Mouse (Mus musculus) B cell, adult 2 months (primary cell): Measurements from ENCODE around the gene B4galnt4.

Experiments
- DNase-seq, 2 experiments: peaks; one replicate each; pipeline ENCODE4 v3.0.0; 2022

Gene B4galnt4

DNA sequence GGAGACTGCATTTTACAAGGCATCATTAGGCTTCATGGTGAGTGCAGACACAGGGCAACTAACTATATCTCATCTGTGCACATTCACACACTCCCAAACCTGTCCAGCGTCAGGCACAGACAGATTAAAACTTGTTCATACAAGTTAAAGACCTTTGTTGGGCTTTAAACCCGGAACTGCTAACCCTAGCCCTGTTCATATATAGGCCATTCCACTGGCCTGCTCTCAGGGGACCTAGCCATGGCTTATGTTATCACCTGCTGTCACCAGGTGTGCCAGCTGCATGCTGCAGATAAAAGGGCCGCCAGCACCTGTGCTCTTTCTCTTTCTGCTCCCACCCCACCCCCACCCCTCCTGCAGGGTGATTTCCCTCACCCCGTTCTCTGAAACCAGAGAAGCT, 18.4 kb upstream of the B4galnt4 start:
- DNase-seq: no peak

DNA sequence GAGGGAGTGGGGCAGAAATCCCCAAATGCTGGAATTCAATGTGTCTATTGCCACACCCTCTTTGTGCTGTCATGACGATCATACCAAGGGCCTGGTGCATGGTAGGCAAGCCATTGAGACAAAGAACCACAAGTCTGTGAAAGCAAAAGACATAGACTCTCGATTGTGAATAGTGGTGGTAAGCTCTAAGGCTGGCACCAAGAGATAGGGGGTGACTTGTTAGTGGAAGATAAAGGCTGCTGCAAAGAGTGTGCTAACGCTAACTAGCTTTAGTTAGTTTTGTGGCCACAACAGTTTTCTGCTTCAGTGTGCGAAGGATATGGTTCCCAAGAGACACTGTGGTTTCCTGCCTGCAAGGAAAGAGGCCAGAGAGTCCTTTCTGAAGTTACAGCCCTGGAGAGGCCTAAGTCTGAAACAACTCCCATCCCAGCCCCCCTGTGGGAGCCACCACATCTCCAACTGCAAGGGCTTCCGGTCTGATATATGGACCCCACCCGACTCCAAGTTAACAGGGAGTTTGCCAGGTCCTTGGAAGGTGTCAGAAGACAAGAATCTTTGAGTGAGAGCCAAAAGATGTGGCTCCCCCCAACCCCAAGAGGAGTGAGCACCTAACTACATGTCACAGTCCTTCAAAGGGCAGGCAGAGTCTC, 13.8 kb upstream of the B4galnt4 start:
- peak in 1 of 2 experiments; percentile 17 for DNase-seq

DNA sequence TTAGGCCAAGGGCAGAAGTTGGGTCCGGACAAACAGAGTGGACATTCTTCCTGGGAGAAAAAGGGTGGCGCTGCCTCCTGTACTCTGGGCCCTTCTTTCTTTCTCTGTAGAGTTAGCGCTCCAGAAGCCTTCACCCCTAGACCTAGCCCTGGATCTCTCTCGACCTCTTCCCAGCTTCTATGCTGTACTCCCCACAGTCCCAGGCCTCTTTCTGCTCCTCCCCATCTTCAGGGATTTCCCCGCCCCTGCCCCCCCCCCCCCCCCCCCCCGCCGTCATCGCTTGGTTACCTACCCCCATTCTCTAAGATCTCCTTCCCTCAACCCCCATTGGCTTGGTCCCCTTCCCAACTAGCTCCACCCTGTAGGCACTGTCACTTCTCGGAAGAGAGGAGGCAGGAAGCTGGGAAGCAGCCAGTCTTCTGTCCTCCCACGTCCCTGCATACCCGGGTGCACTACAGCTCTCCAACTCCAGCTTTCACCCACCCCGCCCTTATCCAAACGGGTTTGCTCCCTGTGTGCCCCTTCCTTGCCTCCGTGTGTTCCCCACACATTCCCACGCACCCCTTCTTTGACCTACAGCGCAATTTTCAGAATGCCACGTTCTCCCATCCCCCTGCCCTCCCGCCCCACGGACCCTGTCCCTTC, 13.2 kb upstream of the B4galnt4 start:
- DNase-seq: no peak

DNA sequence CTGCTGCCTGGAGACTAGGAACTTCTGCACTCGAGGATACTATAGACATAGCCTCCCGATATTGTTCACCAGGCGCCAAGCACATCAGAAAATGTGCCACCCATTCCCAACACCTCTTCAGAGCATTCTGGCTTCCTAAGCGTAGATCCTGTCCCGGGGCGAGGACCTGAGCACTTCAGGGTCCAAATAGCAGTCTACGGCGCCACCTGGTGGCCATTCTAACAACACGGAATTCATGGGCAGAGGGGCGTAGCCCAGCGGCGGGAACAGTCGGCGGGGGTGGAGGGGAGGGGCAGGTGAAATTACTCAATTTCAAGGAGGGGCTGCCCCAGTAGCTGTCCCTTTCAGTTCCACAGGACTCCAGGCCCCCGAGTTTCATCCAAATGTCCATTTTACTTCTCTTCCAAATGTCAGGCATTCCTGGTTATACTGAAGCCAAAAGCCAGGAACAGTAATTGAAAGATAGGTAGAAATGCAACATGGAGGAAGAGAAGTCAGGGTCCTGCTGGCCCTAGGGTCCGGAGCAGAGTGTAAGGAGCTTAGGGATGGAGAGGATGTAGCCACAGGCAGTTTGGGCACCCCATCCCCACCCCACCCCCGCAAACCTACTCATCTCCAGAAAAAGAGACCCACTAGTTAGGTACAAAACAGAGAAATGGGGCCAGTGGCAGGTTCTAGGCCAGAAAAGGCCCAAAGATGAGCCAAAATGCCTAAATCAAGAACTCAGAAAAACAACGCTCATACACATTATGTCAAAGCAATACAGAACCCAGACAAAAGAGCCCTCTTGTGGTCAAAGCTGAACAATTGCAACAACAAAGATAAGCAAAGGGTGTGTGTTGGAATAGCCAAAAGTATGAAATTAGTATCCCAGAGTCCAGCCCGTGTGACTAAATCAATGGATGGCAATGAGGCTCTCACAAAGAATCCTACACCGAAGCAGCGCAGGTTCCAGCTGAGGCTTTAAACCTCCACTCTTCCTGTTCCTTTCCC, 12.4 kb upstream of the B4galnt4 start:
- DNase-seq: peak; percentile 93

DNA sequence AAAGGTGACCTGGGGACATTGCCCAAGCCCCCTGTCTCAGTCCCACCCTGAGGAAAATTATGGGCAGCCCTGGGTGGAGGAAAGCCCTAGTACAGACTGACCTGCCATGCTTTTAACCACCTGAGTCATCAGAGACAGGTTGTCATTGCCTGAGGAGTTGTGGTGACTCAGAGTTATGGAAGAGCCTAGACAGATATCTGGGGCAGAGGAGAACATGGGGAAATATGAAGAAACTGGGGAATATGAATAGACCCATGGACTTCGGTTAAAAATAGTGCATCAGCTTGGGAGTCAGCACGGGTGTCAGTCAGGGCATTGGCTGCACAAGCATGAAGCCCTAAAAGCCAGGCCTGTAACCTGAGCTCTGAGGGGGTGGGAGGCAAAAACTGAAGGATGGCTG, 11.6 kb upstream of the B4galnt4 start:
- DNase-seq: no peak

DNA sequence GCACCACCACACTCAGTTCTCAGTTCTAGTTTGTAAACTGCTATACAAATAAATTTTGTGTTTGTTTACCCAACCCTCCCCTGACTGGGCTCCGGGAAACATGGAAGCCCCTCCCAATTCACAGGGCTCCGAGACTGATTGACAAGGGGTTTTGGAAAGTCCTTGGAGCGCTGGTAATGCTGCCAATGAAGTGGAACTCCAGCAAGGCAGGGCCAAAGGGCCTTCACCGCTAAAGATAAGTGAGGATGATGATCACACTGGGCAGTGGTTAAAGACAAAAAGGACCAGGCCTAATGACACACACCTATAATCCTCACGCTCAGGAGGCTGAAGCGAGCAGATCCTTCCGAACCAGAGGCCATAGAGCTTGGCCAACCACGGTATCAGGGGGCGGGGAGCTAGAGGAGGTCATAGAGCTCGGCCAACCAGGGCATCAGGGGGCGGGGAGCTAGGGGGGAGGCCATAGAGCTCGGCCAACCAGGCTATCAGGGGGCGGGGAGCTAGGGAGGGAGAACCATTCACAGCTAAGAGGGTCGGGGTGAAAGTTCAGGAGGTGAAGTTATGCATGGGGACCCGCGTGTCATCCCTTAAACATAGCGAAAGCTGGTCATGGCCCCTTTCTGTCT, 9.7 kb upstream of the B4galnt4 start:
- DNase-seq: no peak

DNA sequence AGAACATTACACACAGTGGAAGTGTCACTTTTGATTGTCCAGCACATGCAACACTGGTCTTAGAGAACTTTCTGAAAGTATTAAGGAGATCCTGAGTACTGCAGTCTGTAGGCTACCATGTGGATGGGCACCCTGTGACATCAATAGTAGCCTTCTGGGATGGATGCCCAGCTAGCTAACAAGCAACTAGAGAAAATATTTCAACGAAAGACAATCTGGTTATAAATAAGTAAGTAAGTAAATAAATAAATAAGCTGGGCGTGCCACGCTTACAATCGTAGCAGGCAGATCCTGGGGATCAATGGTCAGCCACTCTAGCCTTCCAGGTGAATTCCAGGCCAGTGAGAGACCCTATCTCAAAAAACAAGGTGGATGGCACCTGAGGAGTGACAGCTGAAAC, 8.9 kb upstream of the B4galnt4 start:
- DNase-seq: no peak

DNA sequence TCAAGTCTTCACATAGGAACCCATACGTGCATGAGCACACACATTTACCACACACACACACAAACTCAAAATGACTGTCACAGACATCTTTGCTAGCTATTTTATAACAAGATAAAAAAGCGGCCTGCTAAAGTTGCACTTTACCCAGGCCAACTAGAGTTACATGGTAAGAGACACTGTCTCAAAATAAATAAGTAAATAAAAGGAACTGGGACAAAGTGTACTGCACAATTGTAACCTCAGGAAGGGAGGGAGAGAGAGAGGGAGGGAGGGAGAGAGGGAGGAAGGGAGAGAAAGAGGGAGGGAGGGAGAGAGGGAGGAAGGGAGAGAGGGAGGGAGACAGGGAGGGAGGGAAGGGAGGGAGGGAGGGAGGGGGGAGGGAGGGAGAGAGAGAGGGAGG, 8.5 kb upstream of the B4galnt4 start:
- DNase-seq: no peak

DNA sequence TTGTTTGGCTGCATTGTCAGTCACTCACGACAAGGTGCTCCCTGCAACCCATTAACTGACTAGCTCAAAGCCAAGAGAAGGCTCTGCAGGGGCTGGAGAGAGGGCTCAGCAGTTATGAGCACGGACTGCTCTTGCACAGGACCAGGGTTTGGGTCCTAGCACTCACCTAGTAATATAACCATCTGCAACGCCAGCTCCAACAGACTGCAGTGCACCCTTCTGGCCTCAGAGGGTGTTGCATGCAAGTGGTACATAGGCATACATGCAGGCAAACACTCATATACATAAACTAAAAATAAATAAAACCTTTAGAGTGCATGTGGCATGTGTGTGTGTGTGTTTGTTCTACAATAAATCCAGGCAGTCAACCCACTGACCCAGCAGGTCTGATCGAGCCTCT, 5.1 kb upstream of the B4galnt4 start:
- DNase-seq: no peak

DNA sequence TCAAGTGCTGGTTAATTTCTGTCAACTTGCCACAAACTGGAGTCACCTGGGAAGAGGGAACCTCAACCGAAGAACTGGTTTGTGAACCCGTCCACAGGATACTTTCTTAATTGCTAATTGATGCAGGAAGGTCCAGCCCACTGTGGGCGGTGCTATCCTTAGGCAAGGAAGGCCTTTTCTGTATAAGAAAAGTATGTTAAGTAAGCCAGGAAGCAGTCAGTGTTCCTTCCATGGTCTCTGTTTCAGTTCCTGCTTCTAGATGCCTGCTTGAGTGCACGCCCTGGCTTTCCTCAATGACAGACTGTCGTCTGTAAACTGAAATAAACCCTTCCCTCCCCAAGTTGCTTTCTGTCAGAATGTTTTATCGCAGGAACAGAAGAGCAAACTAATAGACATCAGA, 3.9 kb upstream of the B4galnt4 start:
- DNase-seq: no peak

DNA sequence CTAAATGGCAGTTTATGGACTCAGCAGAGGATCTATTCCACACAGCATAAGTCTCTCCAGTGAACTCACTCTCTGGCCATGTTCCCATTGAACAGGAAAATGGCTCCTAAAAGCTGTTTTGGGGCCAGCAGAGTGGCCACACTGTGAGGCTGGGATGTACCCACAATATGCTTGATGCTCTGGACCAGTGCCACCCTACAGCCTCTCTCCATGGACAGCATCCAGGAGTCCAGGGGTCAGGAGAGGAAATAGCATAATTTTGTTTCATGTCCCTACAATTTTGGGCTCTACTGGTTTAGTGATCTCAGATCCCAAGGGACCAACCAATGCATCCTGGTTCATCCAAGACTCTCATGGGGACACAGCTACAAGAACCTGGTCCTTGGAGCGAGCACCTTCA, 3.4 kb upstream of the B4galnt4 start:
- no peak for DNase-seq

DNA sequence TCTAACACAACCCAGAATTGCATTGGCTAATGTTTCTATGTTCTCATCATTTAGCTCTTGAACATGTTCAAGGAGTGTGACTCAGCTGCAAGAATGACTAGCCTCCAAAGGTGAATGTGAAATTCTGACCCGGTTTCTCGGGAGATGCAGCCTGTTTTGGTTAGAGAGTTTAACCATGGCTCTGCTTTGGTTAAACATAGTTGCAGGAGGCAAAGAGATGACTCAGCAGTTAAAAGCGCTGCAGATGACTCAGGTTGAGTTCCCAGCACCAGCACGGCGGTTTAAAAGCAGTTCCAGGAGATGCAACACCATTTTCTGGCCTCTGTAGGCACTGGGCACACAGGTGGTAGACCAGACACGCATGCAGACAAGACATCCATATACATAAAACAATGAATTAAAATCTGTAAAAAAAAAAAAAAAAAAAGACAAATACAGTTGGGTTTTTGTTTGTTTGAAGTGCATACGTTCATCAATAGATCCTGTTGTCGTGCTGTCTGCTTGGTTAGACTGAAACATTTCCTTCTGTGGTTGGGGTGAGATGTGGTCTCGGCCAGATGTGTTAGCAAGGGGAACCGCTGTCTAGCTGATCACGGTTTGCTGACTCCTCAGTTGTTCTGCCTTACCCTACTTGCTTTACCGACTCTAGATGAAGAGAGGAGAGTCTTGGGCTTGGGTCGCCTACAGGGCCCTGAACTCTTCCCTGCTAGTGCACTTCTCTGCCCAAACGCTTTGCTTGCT, 2.1 kb upstream of the B4galnt4 start:
- DNase-seq: no peak

DNA sequence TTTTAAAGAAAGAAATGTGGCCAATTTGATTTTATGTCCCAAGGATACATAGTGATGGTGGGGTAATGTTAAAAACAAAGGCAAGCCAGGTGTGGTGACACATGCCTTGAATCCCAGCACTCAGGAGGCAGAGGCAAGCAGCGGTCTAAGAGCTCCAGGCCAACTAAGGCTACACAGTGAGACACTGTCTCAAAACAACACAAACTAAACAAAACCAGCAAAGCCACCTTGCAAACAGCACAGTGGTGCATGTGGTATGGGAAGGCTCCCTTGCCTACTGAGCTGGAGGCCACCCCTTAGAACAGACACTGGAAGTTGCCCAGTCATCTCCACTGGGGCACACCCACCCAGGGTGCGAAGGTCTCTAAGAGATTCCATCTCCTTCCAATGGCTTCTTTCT, 975 bp upstream of the B4galnt4 start:
- DNase-seq: no peak

DNA sequence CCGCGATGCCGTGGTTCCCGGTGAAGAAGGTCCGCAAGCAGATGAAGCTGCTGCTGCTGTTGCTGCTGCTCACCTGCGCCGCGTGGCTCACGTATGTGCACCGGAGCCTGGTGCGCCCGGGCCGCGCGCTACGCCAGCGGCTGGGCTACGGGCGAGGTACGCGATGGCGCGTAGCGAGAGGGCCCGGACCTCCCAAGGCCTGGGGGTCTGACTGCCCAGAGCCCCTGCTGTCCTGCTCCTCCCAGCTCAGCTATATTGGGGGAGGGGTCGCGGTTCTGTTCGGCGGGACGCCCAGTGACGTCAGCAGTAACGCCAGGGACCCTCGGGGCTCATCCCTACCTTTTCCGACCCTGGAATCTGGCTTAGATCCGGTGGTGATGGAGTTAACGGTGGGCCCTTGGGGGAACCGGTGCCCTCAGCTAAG, 377 bp downstream of the B4galnt4 start:
- DNase-seq: no peak

DNA sequence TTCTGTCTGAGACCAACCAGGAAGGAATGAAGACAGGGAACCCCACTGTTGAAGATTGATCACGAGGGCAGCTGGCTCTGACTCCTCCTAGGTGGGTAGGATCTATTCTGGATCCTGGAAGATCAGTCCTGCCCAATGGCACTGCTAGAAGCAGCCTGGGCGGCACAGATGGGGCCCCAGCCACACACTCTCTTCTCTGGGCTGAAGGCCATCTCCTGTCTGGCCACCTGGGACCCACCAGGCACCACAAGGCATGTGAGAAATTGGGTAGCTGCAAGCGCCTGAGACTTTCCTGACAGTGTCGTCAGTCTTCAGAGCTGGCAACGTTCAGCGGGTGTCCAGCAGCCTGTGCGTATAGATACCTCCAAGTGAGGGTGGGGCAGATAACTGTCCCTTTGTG, 1.6 kb downstream of the B4galnt4 start:
- DNase-seq: no peak

DNA sequence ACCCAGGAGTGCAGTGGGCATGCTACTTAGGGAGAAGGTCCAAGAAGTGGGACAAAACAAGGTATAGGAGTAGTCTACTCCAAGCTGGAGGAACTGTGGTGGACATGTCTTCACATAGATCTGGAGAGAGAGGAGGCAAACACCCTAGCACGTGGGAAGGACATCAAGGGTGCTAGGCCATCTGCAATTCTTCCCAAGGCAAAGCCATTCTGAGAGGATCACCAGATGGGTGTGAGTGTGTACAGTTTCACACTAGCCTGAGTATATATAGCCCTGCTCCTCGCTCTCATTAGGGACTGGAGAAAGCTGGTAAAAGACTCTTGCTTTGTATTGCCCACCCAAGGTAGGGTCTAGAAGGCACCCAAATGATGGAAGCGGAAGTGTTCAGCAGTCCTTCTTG, 2.4 kb downstream of the B4galnt4 start:
- DNase-seq: no peak

DNA sequence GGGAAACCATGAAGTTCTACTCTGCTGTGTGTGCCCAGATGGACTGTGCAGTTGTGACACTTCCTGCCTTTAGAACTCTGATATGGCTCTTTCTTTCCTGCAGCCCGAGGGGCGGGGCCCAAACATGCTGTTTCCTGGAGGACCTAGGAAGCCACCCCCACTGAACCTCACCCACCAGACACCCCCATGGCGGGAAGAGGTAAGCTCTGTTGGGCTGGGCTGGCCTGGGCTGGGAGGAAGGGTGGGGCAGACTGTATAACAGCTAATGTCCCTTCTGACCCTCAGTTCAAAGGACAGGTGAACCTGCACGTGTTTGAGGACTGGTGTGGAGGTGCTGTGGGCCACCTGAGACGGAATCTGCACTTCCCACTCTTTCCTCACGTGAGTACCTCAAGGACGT, 3.3 kb downstream of the B4galnt4 start:
- DNase-seq: no peak

DNA sequence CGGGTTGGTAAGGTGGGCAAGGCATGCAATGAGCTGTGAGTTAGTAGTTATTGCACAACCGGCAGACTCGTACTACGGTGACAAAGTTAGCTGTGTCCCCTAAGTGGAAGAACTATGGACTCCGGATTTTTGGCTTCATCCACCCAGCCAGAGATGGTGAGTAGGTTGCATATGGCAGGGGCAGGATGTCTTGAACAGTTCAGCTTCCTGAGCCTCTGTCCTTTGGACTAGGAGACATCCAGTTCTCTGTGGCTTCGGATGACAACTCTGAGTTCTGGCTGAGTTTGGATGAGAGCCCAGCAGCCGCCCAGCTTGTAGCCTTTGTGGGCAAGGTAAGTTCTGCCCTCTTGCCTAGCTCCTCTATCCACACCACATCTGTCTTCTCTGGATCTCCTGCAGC, 3.7 kb downstream of the B4galnt4 start:
- no peak for DNase-seq

DNA sequence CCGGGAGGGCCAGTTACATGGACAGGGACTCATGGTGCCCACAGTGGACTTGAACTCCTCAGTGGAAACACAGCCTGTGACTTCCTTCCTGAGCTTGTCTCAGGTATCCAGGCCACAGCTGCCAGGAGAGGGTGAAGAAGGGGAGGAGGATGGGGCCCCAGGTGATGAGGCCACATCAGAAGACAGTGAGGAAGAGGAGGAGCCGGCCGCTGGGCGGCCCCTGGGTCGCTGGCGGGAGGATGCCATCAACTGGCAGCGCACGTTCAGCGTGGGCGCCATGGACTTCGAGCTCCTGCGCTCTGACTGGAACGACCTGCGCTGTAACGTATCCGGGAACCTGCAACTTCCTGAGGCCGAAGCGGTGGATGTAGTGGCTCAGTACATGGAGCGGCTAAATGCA, 7.4 kb downstream of the B4galnt4 start:
- no peak for DNase-seq

DNA sequence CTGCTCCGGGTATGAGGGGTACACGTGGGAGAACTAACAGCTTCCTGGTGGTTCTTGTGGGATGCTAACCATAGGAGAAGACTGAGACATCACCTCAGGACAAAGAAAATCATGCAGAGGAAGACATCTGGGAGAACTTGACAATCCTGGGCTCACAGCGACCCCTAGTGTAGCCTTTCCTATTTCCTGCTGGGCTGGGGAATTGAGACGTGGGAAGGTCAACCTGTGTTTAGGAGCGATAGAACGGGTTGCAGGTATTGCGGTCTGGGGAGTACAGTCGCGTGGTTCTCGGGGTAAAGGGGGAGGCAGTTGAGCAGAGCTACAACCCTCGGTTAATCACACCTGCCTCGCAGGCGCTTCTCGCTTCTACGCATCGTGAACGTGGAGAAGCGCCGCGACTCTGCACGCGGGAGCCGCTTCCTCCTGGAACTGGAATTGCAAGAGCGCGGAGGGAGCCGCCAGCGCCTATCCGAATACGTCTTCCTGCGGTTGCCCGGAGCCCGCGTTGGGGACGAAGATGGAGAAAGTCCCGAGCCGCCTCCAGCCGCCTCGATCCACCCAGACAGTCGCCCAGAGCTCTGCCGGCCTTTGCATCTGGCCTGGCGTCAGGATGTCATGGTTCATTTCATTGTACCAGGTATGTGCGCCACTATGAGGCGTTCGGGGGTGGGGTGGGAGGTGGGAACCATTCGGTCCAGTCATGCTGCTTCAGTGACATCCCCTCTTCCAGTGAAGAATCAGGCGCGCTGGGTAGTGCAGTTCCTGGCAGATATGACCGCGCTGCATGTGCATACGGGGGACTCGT, 9.4 kb downstream of the B4galnt4 start:
- peak; percentile 49 to 55 for DNase-seq

DNA sequence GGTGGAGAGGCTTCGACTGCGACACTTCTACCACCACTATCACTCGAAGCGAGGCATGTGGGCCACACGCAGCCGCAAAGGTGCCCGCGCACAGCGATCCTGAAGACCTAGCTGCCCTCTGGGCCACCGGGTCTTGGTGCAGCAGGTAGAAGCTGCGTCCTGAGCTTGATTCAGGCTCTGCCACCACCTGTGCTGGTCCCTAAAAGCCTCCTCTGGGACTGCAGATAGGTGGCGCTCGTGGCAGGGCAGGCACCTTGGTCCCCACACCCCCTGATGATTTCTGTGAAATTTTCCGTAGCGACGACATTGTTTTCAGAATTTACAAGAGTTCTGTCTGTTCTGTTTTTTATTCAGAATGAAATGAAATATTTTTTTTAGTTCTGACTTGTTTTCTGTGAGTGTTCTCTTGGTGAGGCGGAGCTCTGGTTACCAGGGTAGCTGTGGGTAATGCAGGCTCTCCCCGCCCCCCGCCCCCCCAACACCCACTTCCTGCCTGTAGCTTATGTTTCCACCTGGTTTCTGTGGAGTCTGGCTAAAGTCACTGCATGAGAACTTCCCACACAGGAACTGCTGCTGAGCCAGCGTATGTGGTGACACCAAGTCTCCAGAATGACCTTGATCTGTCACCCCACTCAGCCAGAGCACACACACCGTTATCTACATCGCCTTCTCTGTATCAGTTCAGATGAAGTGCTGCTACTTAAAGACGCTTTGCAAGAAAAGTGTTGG, 11.3 kb downstream of the B4galnt4 start:
- DNase-seq: peak; percentile 69
